ENCODE assay signal across 13 mouse cellular contexts in the genomic region with DNA sequence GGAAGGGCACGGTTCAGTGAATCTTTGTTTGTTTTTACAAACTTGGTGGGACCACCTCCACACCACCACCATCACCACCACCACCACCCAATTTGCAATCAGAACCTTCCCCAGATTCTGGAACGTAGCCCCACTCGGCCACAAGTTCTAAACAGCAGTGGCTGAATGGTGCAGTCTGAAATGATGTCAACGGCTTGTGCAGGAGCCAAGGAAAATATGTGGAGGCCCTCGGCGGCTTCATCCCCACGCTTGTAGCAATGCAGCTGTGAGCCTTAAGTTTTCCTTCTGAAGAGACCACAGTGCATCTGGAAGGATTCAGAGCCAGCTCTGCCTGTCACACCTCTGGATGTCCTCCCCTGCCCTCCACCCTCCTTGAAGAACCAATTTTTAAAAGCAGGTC.
A peak's percentile ranks its signal among the peaks of the same experiment; 100 is the strongest.
DNase-seq lines count a peak whose midpoint lies in the region; ATAC-seq and TF ChIP-seq lines count a peak whose summit lies in the region.
"Had no signal": no experiment of that assay in that cellular context is flagged by ENCODE, and none has a peak within 500 bp of the region (broad histone marks: within the 10 kb centered on the region; RNA-seq: fewer than 3 reads in every experiment).

No protein-coding gene starts in this region.

- no peak overlapping the region for H3K4me3 ChIP-seq in kidney, embryonic 14.5 days (ENCODE audit: low read length)
- H3K4me3 ChIP-seq in kidney, adult 2 months (ENCODE audit: insufficient read depth, low read depth, low read length): no peak overlapping the region
- H3K4me3 ChIP-seq in embryonic facial prominence, embryonic 14.5 days (ENCODE audit: low read depth, low read length): no peak overlapping the region
- H3K4me3 ChIP-seq in heart, postnatal 0 days (ENCODE audit: low read depth, low read length): no peak overlapping the region
- no peak overlapping the region for H3K4me3 ChIP-seq in lung, postnatal 0 days (ENCODE audit: low read depth, low read length)
- H3K4me3 ChIP-seq in hindbrain, embryonic 11.5 days (ENCODE audit: low read depth, low read length): no peak overlapping the region
- H3K4me3 ChIP-seq: forebrain, embryonic 13.5 days; liver, embryonic 12.5 days had no signal

- TF ChIP-seq EP300 in heart, postnatal 0 days (IDR thresholded peaks at IDR 0.05; ENCODE audit: low read depth): no peak
- no peak for TF ChIP-seq EP300 in lung, postnatal 0 days (IDR thresholded peaks at IDR 0.05)

- H3K4me2 ChIP-seq in kidney, embryonic 14.5 days (replicated peaks; ENCODE audit: low read depth, low read length): no peak overlapping the region
- no peak overlapping the region for H3K4me2 ChIP-seq in embryonic facial prominence, embryonic 14.5 days (ENCODE audit: low read depth, low read length)
- no peak overlapping the region for H3K4me2 ChIP-seq in heart, postnatal 0 days (ENCODE audit: low read depth, low read length)
- H3K4me2 ChIP-seq in lung, postnatal 0 days (replicated peaks; ENCODE audit: low read depth, low read length): no peak overlapping the region
- no peak overlapping the region for H3K4me2 ChIP-seq in hindbrain, embryonic 11.5 days (replicated peaks; ENCODE audit: low read depth, low read length)
- H3K4me2 ChIP-seq: forebrain, embryonic 13.5 days; liver, embryonic 12.5 days had no signal

- no peaks in the 10 kb centered on the region for H3K36me3 ChIP-seq in kidney, embryonic 14.5 days (ENCODE audit: control insufficient read depth, insufficient read depth, low read length)
- no peaks in the 10 kb centered on the region for H3K36me3 ChIP-seq in kidney, adult 2 months (ENCODE audit: control insufficient read depth, insufficient read depth, low read length)
- H3K36me3 ChIP-seq in embryonic facial prominence, embryonic 14.5 days (ENCODE audit: control insufficient read depth, insufficient read depth, low read length): no peaks in the 10 kb centered on the region
- H3K36me3 ChIP-seq in heart, postnatal 0 days (replicated peaks; ENCODE audit: control insufficient read depth, insufficient read depth, low read length): no peaks in the 10 kb centered on the region
- no peaks in the 10 kb centered on the region for H3K36me3 ChIP-seq in lung, postnatal 0 days (ENCODE audit: insufficient read depth, low read length)
- no peaks in the 10 kb centered on the region for H3K36me3 ChIP-seq in hindbrain, embryonic 11.5 days (ENCODE audit: control insufficient read depth, insufficient read depth, low read length)
- H3K36me3 ChIP-seq: liver, embryonic 12.5 days had no signal

- H3K4me1 ChIP-seq in kidney, embryonic 14.5 days (ENCODE audit: control insufficient read depth, insufficient read depth, low read length): peaks cover 27% of the 10 kb centered on the region
- no peaks in the 10 kb centered on the region for H3K4me1 ChIP-seq in kidney, adult 2 months (ENCODE audit: control insufficient read depth, insufficient read depth, low read length)
- peaks cover 34% of the 10 kb centered on the region for H3K4me1 ChIP-seq in embryonic facial prominence, embryonic 14.5 days (ENCODE audit: control insufficient read depth, insufficient read depth, low read length)
- H3K4me1 ChIP-seq in heart, postnatal 0 days (ENCODE audit: control insufficient read depth, insufficient read depth): 0 out of 2 replicates have a peak, but pooled peaks cover 3% of the 10 kb centered on the region
- no peaks in the 10 kb centered on the region for H3K4me1 ChIP-seq in lung, postnatal 0 days (ENCODE audit: insufficient read depth, low read depth, low read length)
- no peaks in the 10 kb centered on the region for H3K4me1 ChIP-seq in hindbrain, embryonic 11.5 days (replicated peaks; ENCODE audit: control insufficient read depth, insufficient read depth, low read length)
- H3K4me1 ChIP-seq: forebrain, embryonic 13.5 days; liver, embryonic 12.5 days had no signal

- DNase-seq in kidney, adult 2 months: no peak
- DNase-seq in embryonic facial prominence, embryonic 14.5 days (ENCODE audit: low spot score): peak; percentile 86
- DNase-seq in heart, postnatal 0 days (ENCODE audit: low spot score): peak; percentile 21
- DNase-seq in lung, postnatal 0 days (ENCODE audit: low spot score): no peak
- DNase-seq in hindbrain, embryonic 11.5 days (ENCODE audit: low spot score): no peak
- no peak for DNase-seq in embryo, embryonic 10.5 days (ENCODE audit: low spot score)
- no peak for DNase-seq in spleen, adult 18-20 months
- DNase-seq: adrenal gland, postnatal 36 days; cerebellum, adult 9-10 months; midbrain, embryonic 14.5 days had no signal

- TF ChIP-seq CTCF in kidney, adult 2 months (conservative IDR thresholded peaks at IDR 0.05; ENCODE audit: insufficient read depth, insufficient read length, low read depth, low read length): no peak
- TF ChIP-seq CTCF in heart, postnatal 0 days (IDR thresholded peaks at IDR 0.05; ENCODE audit: low read depth): no peak
- no peak for TF ChIP-seq CTCF in lung, postnatal 0 days (IDR thresholded peaks at IDR 0.05)

- H3K27me3 ChIP-seq in kidney, embryonic 14.5 days (ENCODE audit: control insufficient read depth, insufficient read depth, low read length): no peaks in the 10 kb centered on the region
- H3K27me3 ChIP-seq in kidney, adult 2 months (replicated peaks; ENCODE audit: control insufficient read depth, insufficient read depth, low read length): no peaks in the 10 kb centered on the region
- H3K27me3 ChIP-seq in embryonic facial prominence, embryonic 14.5 days (replicated peaks; ENCODE audit: control insufficient read depth, insufficient read depth, low read length): no peaks in the 10 kb centered on the region
- no peaks in the 10 kb centered on the region for H3K27me3 ChIP-seq in heart, postnatal 0 days (ENCODE audit: control insufficient read depth, insufficient read depth, low read length)
- no peaks in the 10 kb centered on the region for H3K27me3 ChIP-seq in lung, postnatal 0 days (replicated peaks; ENCODE audit: insufficient read depth, low read length)
- no peaks in the 10 kb centered on the region for H3K27me3 ChIP-seq in hindbrain, embryonic 11.5 days (ENCODE audit: control insufficient read depth, insufficient read depth, low read length)
- H3K27me3 ChIP-seq: forebrain, embryonic 13.5 days; liver, embryonic 12.5 days had no signal

- no peak for ATAC-seq in kidney, embryonic 14.5 days (ENCODE audit: low FRiP score, low TSS enrichment)
- peak; percentile 59 for ATAC-seq in embryonic facial prominence, embryonic 14.5 days (ENCODE audit: low read depth)
- no peak; the same call in 1 of the 2 replicates for ATAC-seq in heart, postnatal 0 days (ENCODE audit: insufficient read depth, low read depth)
- ATAC-seq in lung, postnatal 0 days: peak; percentile 19; the same call in 1 of the 2 replicates
- no peak for ATAC-seq in hindbrain, embryonic 11.5 days (ENCODE audit: low FRiP score)
- ATAC-seq: forebrain, embryonic 13.5 days; liver, embryonic 12.5 days had no signal

- TF ChIP-seq POLR2A in kidney, adult 2 months (IDR thresholded peaks at IDR 0.05; ENCODE audit: low read depth, low read length): no peak

- peak overlapping the region; percentile 93 for H3K27ac ChIP-seq in kidney, embryonic 14.5 days (ENCODE audit: low read depth, low read length)
- no peak overlapping the region for H3K27ac ChIP-seq in kidney, adult 2 months (ENCODE audit: insufficient read depth, low read depth, low read length)
- H3K27ac ChIP-seq in embryonic facial prominence, embryonic 14.5 days (replicated peaks; ENCODE audit: low read depth, low read length): peak overlapping the region; percentile 81
- H3K27ac ChIP-seq in heart, postnatal 0 days (ENCODE audit: low read depth): no peak overlapping the region
- H3K27ac ChIP-seq in lung, postnatal 0 days (ENCODE audit: low read length): no peak overlapping the region
- H3K27ac ChIP-seq in hindbrain, embryonic 11.5 days (ENCODE audit: low read depth, low read length): no peak overlapping the region
- H3K27ac ChIP-seq: forebrain, embryonic 13.5 days; liver, embryonic 12.5 days had no signal

- H3K9me3 ChIP-seq in kidney, embryonic 14.5 days (ENCODE audit: control insufficient read depth, low read length): no peaks in the 10 kb centered on the region
- H3K9me3 ChIP-seq in embryonic facial prominence, embryonic 14.5 days (ENCODE audit: control insufficient read depth, low read length): no peaks in the 10 kb centered on the region
- no peaks in the 10 kb centered on the region for H3K9me3 ChIP-seq in heart, postnatal 0 days (replicated peaks; ENCODE audit: control insufficient read depth, low read length)
- no peaks in the 10 kb centered on the region for H3K9me3 ChIP-seq in lung, postnatal 0 days (ENCODE audit: low read length)
- no peaks in the 10 kb centered on the region for H3K9me3 ChIP-seq in hindbrain, embryonic 11.5 days (ENCODE audit: control insufficient read depth, low read length)
- H3K9me3 ChIP-seq: forebrain, embryonic 13.5 days; liver, embryonic 12.5 days had no signal

- no peak overlapping the region for H3K9ac ChIP-seq in kidney, embryonic 14.5 days (ENCODE audit: low read depth, low read length)
- no peak overlapping the region for H3K9ac ChIP-seq in embryonic facial prominence, embryonic 14.5 days (ENCODE audit: low read depth, low read length)
- H3K9ac ChIP-seq in heart, postnatal 0 days (replicated peaks; ENCODE audit: low read depth, low read length): no peak overlapping the region
- H3K9ac ChIP-seq in lung, postnatal 0 days (replicated peaks; ENCODE audit: low read depth): no peak overlapping the region
- no peak overlapping the region for H3K9ac ChIP-seq in hindbrain, embryonic 11.5 days (ENCODE audit: low read depth, low read length)
- H3K9ac ChIP-seq: forebrain, embryonic 13.5 days; liver, embryonic 12.5 days had no signal

- WGBS in kidney, embryonic 14.5 days: 20% methylated on average over 7 of the region's 7 CpGs
- 50% methylated on average over 7 of the region's 7 CpGs for WGBS in kidney, adult 2 months
- WGBS in embryonic facial prominence, embryonic 14.5 days: 59% methylated on average over 7 of the region's 7 CpGs
- 45% methylated on average over 7 of the region's 7 CpGs for WGBS in heart, postnatal 0 days
- 37% methylated on average over 7 of the region's 7 CpGs for WGBS in lung, postnatal 0 days
- 71% methylated on average over 7 of the region's 7 CpGs for WGBS in hindbrain, embryonic 11.5 days

Comparison
In these comparisons a context has a peak if more than half of its experiments do, and no peak if none do; other contexts are left out.
1. H3K27ac ChIP-seq: peak in kidney, embryonic 14.5 days (single experiment) and embryonic facial prominence, embryonic 14.5 days (single experiment); none in kidney, adult 2 months (single experiment), heart, postnatal 0 days (single experiment), lung, postnatal 0 days (single experiment) and hindbrain, embryonic 11.5 days (single experiment).
2. ATAC-seq: peak in embryonic facial prominence, embryonic 14.5 days (single experiment) and lung, postnatal 0 days (single experiment); none in kidney, embryonic 14.5 days (single experiment), heart, postnatal 0 days (single experiment) and hindbrain, embryonic 11.5 days (single experiment).
3. DNase-seq: peak in embryonic facial prominence, embryonic 14.5 days (single experiment) and heart, postnatal 0 days (single experiment); none in kidney, adult 2 months (single experiment), lung, postnatal 0 days (single experiment), hindbrain, embryonic 11.5 days (single experiment), embryo, embryonic 10.5 days (single experiment) and spleen, adult 18-20 months (0 of 2).